Mouse (Mus musculus) heart, postnatal 0 days (tissue): ENCODE data around the gene 4930519G04Rik. TPM values are rescaled to one million over a fixed set of nuclear protein-coding genes. Genes with fewer than 3 reads are reported as not detected.
A peak's percentile ranks its signal among the peaks of the same experiment; 100 is the strongest.

Experiments used
- ATAC-seq: fragments of 200-750 bp; cut with Nextera tagmentation; 2 replicates; pipeline ENCODE4 v1.8.0; 2017; ENCODE audit warnings: low read depth, moderate number of reproducible peaks, moderate library complexity; ENCODE audit not compliant: insufficient read depth
- DNase-seq: peaks from one replicate; pipeline ENCODE4 v3.0.0-alpha.2; 2016; ENCODE audit warnings: low spot score
- H3K27ac ChIP-seq: fragments of 300-500 bp; sonication (generic); 2 replicates; pipeline ENCODE4 v1.5.1; 2014; ENCODE audit warnings: low read depth, mild to moderate bottlenecking
- H3K27me3 ChIP-seq: fragments of 300-500 bp; sonication (generic); 2 replicates; pipeline ENCODE4 v1.6.1; 2014; ENCODE audit warnings: low read length, mixed read lengths; ENCODE audit not compliant: control insufficient read depth, insufficient read depth
- H3K36me3 ChIP-seq: fragments of 300-500 bp; sonication (generic); replicated peaks from 2 replicates; pipeline ENCODE4 v1.6.1; 2014; ENCODE audit warnings: low read length, mixed read lengths; ENCODE audit not compliant: control insufficient read depth, insufficient read depth
- H3K4me1 ChIP-seq: fragments of 300-500 bp; sonication (generic); 2 replicates; pipeline ENCODE4 v1.6.1; 2014; ENCODE audit warnings: antibody characterized with exemption; ENCODE audit not compliant: control insufficient read depth, insufficient read depth
- H3K4me2 ChIP-seq: fragments of 300-500 bp; sonication (generic); 2 replicates; pipeline ENCODE4 v1.6.1; 2014; ENCODE audit warnings: low read depth, mild to moderate bottlenecking, low read length, moderate library complexity
- H3K4me3 ChIP-seq: fragments of 300-500 bp; sonication (generic); 2 replicates; pipeline ENCODE4 v1.5.1; 2014; ENCODE audit warnings: low read depth, low read length
- H3K9ac ChIP-seq: fragments of 300-500 bp; sonication (generic); replicated peaks from 2 replicates; pipeline ENCODE4 v1.6.1; 2014; ENCODE audit warnings: low read depth, low read length, mixed read lengths
- H3K9me3 ChIP-seq: fragments of 300-500 bp; sonication (generic); replicated peaks from 2 replicates; pipeline ENCODE4 v1.6.1; 2016; ENCODE audit warnings: low read length; ENCODE audit not compliant: control insufficient read depth
- CTCF ChIP-seq: IDR thresholded peaks from 2 replicates; pipeline ENCODE4 v1.5.1; 2016; ENCODE audit warnings: antibody characterized with exemption, control low read depth, low read depth
- EP300 ChIP-seq: IDR thresholded peaks from 2 replicates; pipeline ENCODE4 v1.6.1; 2016; ENCODE audit warnings: antibody characterized with exemption, low read depth
- WGBS: fragments of 180-500 bp; shearing (Covaris S2); extraction: QIAGEN DNeasy Blood & Tissue Kit; methylation state at CpG from one replicate; pipeline ENCODE4 v1.1.7; 2014; 5-methylcytosine and 5-hydroxymethylcytosine counted together
- polyA plus RNA-seq: library from polyadenylated mRNA; unstranded; fragments of >200 nt; fragmentation: Nextera tagmentation; extraction: Ambion mirVana; gene quantifications from 2 replicates; pipeline ENCODE4 v1.2.1, GENCODE M21; 2015
- total RNA-seq: library from RNA; depleted of rRNA; stranded (reverse); fragments of >200 nt; gene quantifications from 2 replicates; pipeline ENCODE4 v1.2.3, GENCODE M21; 2014; ENCODE audit warnings: low replicate concordance

4930519G04Rik gene
- total and polyA plus RNA-seq, 2 experiments from 2014 or later, result not detected

- ATAC-seq (peak; percentile 96), DNase-seq (peak; percentile 81)
- no peak for TF ChIP-seq EP300
- no peak for TF ChIP-seq CTCF
- Histone ChIP-seq H3K27me3 (no peaks in the 10 kb centered on the region), H3K9me3 (peaks cover 5% of the 10 kb centered on the region; the same call in 1 of the 2 replicates), H3K9ac (peak overlapping the region; percentile 73), H3K4me1 (peaks cover 3% of the 10 kb centered on the region; the same call in 1 of the 2 replicates), H3K4me3 (peak overlapping the region; percentile 85), H3K36me3 (0 out of 2 replicates have a peak, but pooled peaks cover 4% of the 10 kb centered on the region), H3K4me2 (peak overlapping the region; percentile 72), H3K27ac (peak overlapping the region; percentile 81)
- WGBS, result under 1% methylated on average over 50 of the region's 50 CpGs
Observed at GRCm38 (mm10) chr5:114813525-114814181, 39.8 kb upstream of the 4930519G04Rik start.

- WGBS, result 78% methylated on average over 6 of the region's 6 CpGs
- Histone ChIP-seq H3K36me3 (0 out of 2 replicates have a peak, but pooled peaks cover 3% of the 10 kb centered on the region), H3K27me3 (no peaks in the 10 kb centered on the region), H3K9me3 (peaks cover 8% of the 10 kb centered on the region; the same call in 1 of the 2 replicates), H3K27ac (no peak overlapping the region), H3K4me1 (peaks cover 3% of the 10 kb centered on the region; the same call in 1 of the 2 replicates), H3K4me2 (no peak overlapping the region), H3K4me3 (no peak overlapping the region), H3K9ac (no peak overlapping the region)
- ATAC-seq (no peak), DNase-seq (no peak)
- TF ChIP-seq EP300 (no peak), CTCF (no peak)
Observed at GRCm38 (mm10) chr5:114816599-114816998, 36.9 kb upstream of the 4930519G04Rik start.

- 76% methylated on average over 10 of the region's 11 CpGs for WGBS
- H3K27me3 ChIP-seq, result no peaks in the 10 kb centered on the region
- H3K9ac ChIP-seq, result no peak overlapping the region
- no peak overlapping the region for H3K4me2 ChIP-seq
- H3K36me3 ChIP-seq, result 0 out of 2 replicates have a peak, but pooled peaks cover 3% of the 10 kb centered on the region
- TF ChIP-seq CTCF (no peak), EP300 (no peak)
- DNase-seq, result no peak
- H3K9me3 ChIP-seq, result peaks cover 9% of the 10 kb centered on the region; the same call in 1 of the 2 replicates
- H3K27ac ChIP-seq, result no peak overlapping the region
- no peak overlapping the region for H3K4me3 ChIP-seq
- H3K4me1 ChIP-seq, result no peaks in the 10 kb centered on the region
- no peak for ATAC-seq
Observed at GRCm38 (mm10) chr5:114818124-114818523, 35.3 kb upstream of the 4930519G04Rik start.

GRCm38 (mm10) chr5:114822796-114823688 lies 30.4 kb upstream of the 4930519G04Rik start, which contains the start of gene 1500011B03Rik:
Gene 1500011B03Rik, minus strand, starts transcription at chr5:114823468.
- 10% methylated on average over 49 of the region's 53 CpGs for WGBS
- peak; percentile 41 for DNase-seq
- H3K4me2 ChIP-seq, result peak within 1 kb of the TSS; percentile 96
- H3K27ac ChIP-seq, result no peak within 1 kb of the TSS
- 0 out of 2 replicates have a peak, but pooled peaks cover 3% of the 10 kb centered on the region for H3K36me3 ChIP-seq
- peak within 1 kb of the TSS; percentile 53 for H3K9ac ChIP-seq
- no peaks in the 10 kb centered on the region for H3K27me3 ChIP-seq
- TF ChIP-seq CTCF (no peak), EP300 (no peak)
- peaks cover 8% of the 10 kb centered on the region; the same call in 1 of the 2 replicates for H3K4me1 ChIP-seq
- H3K9me3 ChIP-seq, result 0 out of 2 replicates have a peak, but pooled peaks cover 4% of the 10 kb centered on the region
- ATAC-seq, result peak; percentile 84
- H3K4me3 ChIP-seq, result peak within 1 kb of the TSS; percentile 66

- WGBS, result 18% methylated on average over 9 of the region's 9 CpGs
- Histone ChIP-seq H3K4me3 (0 out of 2 replicates have a peak overlapping the region, but pooled peaks have one; percentile 0), H3K4me1 (peaks cover 8% of the 10 kb centered on the region; the same call in 1 of the 2 replicates), H3K36me3 (0 out of 2 replicates have a peak, but pooled peaks cover 3% of the 10 kb centered on the region), H3K27me3 (no peaks in the 10 kb centered on the region), H3K9me3 (0 out of 2 replicates have a peak, but pooled peaks cover 4% of the 10 kb centered on the region), H3K4me2 (peak overlapping the region; percentile 15; the same call in 1 of the 2 replicates), H3K27ac (no peak overlapping the region), H3K9ac (no peak overlapping the region)
- DNase-seq (peak; percentile 21), ATAC-seq (no peak)
- peak; percentile 54 for TF ChIP-seq CTCF
- TF ChIP-seq EP300, result no peak
Observed at GRCm38 (mm10) chr5:114824197-114824596, 29.3 kb upstream of the 4930519G04Rik start.
